Mouse (Mus musculus): Measurements from ENCODE around the gene Espl1.

The Espl1 gene

DNA sequence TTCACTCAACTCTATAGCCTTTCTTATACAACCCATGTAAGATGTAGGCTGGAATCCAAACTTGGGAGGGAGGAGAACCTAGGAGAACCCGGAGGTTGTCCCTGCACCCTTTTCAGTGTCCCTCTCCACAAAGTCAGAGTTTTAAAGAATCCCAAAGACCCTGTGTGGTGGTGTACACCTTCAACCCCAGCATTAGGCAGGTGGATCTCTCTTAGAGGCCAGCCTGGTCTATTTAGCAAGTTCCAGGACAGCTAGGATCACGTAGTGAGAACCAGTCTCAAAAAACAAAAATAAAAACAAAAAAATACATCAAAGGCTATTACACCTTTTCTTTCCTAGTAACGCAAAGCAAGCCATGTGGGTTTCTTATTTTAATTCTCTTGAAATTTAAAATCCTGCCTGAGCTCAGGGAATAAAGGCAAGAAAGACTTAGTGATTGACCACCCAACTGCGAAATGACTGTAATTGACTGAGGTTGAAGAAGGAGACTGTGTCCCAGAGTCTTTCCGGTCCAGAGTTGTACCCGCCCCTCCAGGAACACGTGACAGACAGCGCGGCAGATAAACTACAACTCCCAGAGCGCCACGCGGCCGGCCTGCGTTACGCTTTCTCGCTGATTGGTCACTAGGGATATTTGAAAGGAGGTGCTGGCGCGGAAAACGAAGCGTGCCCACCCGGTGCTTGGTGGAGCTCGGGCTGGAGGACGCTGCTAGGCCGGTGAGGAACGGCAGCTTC lies at the start of gene Espl1:
Gene Espl1 (plus strand): TSS at position 634 of the 735 bp plus-strand sequence.
- peak; percentile 99 for DNase-seq (ENCODE audit: low spot score)

DNA sequence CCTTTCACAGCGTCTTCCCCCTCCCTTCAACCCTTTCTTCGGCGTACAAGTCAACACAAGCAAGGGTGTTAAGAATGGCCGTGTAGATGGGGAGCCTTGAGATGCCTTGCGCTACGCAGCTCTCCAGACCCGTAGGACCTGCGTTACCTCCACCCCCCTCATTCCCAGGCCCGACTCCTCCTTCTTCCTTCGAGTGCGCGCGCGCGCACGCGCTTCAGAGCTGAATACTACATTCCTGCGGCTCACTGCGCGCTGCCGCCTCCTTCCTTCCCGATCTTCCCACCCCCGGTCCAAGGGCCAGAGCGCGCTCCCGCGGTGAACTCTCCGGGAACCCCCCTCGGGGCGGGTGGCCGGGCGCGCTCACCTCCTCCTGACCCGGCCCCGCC lies 49.2 kb upstream of the Espl1 start:
- DNase-seq (ENCODE audit: low spot score) = peak; percentile 97

DNA sequence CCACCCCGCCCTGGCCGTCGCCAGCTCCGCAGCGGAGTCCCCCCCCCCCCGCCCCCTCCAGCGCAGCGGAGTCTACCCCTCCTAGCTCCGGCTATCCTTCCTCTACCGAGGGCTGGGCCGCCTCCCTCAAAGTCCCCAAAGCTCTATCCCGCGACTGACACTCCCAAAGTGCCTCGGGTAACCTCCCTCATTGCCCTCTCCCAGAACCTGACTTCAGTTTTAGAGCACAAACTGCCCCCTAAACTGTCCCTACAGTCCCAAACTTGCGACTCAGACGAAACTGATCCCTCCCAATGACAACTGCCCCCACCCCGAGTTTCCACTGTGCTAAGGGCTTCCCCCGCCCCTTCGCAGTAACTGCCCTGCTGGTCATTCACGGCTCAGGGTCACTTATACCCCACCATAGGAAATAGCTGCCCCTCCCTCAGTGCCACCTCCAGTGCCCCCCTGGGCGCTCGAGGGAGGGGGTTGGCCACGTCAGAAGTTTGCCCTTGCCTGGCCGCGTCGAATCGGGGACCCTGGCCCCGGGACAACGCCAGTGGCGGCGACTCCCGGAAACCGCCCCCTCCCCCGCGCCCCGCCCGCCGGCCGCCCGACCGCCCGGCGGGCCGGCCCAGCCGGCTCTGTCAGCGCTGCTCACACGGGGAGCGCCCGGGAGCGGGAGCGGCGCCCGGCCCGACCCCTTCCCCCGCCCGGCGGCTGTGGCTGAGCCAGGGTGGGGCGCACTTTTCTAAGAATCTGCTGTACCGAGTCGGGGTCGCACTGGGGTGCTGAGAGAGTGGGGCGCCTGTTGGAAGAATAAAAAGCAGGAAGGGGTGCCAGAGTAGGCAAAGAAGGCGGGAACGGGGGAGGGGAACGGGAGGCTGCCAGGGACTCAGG lies 48.6 kb upstream of the Espl1 start:
- DNase-seq (ENCODE audit: low spot score) = peak; percentile 81

DNA sequence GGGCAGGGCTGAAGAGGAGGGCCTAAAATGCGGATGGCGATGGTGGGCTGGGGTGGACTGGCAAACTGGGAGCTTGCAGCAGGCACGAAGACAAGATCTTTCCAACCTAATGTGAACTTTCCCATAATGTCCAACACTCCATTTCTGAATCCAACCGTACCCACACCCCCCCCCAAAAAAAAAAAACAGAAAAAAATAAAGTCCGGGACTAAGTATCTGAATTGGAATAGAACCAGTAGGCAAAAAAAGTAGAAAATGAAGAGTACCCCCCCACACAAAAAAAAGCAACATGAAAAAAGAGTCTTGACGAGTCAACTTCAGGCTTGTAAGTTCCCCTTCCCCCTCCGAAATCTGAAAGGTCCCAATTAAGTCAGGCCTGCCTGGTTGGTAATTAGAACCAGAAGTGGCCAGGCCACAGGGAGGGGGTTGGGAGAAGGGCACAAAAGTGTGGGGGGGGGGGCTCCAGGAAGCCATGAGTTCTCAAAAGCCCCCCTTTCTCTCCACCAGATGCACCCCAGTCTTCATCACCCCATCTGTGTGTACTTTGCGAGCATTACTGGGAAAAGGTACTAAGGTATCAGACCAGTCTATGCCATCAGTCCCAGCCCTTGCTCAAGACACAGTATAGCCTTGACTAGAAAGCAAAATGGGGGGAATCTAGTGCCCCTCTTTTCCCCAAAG lies 47.8 kb upstream of the Espl1 start:
- peak; percentile 74 for DNase-seq (ENCODE audit: low spot score)

DNA sequence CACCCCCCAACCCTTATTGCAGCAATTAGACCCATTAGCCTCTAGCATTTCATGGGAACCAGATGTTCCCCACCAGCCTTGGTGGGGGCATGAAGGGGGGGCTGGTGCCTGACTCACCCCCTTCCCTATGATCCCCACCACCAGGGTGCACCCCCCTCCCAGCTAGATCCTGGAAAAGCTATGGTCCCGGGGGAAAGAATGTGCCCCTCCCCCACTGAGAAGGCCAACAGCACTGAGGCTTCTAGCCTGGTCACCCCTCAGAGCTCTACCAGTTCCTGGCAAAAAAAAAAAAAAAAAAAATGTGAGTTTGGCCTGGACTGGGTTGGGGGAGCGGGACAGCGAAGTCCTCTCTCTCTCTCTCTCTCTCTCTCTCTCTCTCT lies 47.3 kb upstream of the Espl1 start:
- DNase-seq (ENCODE audit: low spot score) = peak; percentile 73

DNA sequence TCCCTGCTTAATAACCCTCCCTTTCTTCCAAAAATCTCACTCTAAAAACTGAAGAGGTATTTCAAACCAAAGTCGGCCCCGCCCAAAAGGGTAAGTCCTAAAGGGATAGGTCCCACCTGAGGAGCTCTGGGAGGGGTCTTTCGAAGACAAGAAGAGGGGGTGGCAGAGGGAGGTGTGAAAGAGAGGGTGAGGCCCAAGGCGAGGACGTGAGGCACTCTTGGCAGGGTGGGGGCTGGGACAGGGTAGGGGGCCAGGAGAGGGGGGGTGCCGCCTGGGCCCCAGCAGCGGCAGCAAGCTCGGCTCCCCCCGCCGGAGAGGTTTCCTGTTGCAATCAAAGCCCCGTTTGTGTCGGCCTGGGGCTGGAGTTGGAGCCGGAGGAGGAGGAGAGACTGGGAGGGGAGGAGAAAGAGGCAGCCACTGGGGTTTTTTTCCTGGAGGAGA lies 46.8 kb upstream of the Espl1 start:
- peak; percentile 68 for DNase-seq (ENCODE audit: low spot score)

DNA sequence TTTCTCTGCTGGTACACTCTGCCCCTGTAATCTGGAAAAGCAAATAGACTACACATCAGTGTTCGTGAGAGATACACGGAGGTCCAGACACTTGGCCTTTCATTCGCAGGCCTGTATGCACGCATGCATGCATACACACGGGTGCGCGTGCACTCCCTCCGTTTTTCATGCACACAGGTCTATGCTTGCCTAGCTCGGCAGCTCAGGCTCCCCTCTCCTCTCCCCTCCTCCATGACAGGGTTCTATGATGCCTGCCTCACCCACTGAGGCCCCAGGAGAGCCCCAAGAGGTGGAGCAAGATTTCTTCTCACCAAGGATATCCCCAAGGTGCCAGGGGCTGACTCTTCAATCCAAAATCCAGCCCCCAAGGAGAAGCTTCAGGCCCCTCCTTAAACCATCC lies 46.1 kb upstream of the Espl1 start:
- no peak for DNase-seq (ENCODE audit: low spot score)

DNA sequence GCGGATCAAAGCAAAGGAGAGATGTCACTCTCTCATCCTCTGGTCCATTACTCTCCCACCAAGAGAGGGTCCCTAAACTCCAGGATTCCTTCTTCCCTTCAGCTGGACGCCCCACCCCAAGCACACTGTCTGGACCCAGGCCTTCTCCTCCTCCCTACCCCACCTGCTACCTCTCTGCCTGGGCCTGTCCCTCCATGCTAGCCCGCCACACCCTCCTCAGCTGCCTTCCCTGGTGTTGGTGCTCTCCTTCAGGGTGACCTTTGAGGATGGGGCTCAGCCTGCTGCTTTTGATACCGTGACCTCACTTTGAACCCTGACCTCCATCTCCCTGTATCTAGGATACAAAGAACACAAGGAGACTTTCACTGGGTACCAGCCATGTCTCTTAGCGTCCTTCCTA lies 45.5 kb upstream of the Espl1 start:
- DNase-seq (ENCODE audit: low spot score) = no peak

DNA sequence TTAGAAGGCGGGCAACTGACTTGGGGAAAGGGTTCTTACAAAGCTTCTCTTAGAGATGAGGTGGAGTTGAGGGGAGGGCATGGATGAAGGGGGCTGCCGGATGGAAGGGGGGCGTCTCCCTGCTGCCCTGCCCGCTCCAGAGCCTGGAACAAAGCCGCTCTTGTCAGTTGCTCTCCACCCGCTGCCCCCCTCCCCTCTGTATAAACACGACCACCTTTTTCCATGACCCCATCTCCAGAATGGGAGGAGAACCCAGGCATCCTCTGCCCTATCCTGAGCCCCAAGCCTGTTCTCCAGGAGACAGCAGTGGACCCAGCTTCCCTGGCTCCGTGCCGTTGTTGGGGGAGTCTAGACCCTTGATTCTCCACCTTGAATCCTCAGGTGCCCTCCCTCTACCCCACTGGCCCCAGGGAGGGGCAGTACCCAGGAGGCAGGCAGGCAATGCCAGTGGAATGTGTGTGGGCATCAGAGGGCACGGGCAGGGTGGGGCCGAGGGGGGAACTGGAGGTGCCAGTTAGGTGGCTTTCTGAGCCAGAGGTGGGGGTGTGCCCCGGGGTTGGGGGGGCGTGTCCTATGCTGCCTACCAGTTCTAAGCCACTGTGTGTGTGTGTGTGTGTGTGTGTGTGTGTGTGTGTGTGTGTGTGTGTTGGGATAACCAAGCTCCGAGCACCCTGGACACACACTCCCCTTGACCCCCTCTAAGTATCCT lies 40.4 kb upstream of the Espl1 start:
- no peak for DNase-seq (ENCODE audit: low spot score)

DNA sequence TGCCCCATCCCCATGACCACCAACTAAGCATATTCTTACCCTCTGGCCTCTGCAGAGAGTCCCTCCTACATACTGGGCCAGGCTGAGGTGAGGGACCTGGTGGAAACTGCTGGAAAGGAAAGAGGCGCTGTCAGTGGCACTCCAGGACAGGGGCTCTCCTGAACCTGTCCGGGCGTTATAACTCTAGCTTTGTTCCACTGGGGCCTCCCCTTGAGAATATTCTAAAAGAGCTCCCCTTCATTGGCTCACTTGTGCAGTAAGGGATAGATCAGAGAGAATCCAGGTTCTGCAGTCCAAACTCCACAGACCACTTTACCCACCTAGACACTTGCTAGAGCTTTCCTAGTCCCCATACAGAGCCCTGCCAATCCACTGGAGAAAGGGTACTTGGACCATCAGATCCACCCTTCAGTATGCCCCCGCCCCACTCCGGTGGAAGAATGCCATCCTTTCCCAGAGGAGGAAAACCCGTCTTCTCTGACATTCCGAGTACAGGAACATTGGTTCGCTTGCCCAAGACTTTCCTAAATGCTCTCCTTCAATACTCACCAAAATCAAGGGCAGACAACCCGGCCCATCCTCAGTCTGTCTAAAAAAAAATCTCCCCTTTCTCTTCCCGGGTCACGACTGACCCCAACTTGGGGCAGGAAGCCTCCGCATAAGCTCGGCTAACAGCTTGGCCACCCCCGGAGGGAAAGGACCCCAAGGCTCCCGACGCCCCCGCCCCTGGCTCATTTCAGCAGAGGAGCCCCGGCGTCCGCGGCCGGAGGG lies 39.5 kb upstream of the Espl1 start:
- no peak for DNase-seq (ENCODE audit: low spot score)

DNA sequence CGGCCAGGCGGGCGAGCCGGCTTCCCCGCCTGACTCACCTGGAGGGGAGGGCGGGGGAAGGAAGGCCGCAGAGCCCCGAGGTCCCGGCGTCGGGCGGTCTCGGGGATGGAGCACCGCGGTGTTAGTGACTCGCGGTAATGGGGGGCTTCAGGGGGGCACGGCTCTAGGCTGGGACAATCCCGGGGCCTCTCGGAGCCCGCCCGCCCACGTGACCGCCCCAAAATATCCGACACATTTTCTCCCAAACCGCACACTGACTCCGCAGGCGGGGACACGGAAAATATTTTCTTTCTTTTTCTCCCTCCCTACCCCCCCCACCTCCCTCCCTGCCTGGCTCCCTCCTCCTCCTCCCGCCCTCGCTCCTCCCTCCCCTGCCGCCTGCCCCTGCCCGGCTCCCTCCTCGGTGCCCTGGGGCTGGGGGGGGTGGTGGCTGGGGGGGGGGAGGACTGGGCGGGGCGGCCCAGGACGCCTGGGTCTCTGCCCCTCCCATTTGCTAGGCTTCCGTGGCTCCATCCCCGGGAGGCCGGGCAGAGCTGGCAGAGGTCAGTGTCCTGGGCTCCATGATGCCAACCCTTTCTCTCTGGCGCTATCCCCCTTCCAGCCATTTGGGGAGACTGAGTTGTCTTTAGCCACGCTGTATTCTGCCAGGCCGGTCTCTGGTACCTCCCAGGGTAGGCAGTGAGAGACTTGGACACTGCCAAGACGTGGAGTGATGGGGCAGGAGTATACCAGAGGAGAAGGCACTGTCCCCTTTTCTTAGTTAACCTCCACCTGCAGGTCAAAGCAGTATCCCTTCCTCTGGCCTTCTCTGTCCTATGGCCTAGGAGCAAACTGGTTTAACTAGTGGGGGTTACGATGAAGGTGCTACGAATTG lies 38.6 kb upstream of the Espl1 start, which contains the start of gene Rarg:
Gene Rarg (minus strand): TSS at position 316 of the 874 bp plus-strand sequence.
- peak; percentile 56 for DNase-seq (ENCODE audit: low spot score)

DNA sequence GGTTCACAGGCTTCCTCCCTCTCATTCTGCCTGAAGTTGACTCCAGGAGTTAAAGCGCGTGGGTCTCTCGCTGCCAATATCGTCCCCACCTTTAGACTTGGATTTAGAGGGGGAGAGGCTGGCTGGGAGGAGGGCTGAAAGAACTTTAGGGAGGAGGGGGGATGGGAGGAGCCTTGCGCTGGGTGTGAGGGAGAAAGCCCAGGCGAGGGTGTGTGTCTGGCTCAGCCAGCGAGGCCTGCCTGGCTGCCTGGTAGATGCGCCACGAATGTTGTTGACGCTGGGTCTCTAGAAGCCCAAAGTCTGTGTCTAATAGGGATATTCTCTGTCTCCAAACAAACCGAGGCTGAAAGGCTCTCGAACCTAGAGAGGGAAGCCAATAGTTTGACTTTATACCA lies 38.0 kb upstream of the Espl1 start:
- DNase-seq (ENCODE audit: low spot score) = peak; percentile 73

DNA sequence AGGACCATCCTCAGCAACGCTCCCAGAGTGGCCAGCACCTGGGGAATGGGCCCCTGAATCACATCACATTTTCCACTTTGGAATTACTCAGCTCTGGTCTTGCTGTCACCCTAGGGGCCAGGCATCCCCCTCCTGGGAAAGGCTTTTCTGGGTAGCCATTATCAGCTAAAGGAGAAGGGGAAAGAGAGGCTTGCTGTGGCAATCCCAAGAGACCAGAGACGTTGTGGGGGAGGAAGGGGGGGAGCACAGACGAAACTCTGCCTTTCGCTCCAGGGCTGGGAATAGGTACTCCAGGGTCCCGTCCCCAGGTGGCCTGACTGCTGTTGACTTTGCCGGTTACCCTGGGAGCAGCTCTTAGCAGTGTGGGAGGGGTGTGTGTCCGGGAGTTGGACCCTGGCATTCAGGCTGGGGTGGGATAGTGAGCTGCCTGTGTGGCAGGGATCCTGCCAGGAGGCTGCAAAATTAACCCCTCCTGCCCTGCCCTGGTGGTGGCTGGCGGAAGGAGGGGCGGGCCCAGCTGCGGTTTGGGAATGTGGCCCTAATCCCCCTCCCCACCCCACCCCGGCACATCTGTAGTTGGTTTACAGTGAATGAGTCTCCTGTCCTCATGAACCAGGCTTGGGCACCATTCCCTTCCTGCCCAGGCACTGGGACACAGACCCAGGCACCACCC lies 37.3 kb upstream of the Espl1 start:
- peak; percentile 40 for DNase-seq (ENCODE audit: low spot score)

DNA sequence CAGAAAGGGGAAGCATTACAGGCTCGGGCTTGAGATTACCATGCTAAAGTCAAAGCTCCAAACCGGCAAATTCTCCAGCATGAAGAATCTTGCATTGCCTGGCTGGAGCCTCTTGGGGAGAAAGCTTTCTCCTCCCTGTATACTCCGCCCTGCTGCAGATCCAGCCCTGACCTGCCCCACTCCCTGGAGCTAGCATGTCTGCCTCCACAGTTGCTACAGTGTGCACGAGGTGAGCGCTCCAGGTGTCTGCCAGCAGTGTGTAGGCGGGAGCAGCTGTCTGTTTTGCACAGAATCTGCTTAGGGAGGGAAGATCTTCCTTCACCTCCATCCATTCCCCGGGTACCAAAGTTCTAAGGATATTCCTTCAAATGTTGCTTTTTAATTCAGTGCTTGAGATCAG lies 33.5 kb upstream of the Espl1 start:
- DNase-seq (ENCODE audit: low spot score) = no peak

DNA sequence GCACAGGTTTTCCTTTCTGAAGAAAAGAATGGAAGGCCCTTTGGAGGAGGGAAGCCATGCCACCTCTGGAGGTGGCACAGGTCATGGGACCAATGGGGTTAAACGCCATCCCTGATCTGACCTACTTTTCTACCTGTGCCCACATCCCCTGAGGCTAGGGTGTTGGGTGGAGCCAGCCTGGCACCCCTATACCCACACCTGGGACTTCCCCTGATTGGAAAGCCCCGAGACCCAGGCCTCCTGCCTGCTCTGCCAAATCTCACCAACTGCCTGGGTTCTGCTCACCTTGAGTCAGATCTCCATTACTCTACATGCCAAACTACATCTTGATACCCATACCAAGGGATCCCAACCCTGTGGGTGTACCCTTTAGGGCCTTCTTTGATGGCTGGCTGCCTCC lies 33.0 kb upstream of the Espl1 start:
- DNase-seq (ENCODE audit: low spot score) = no peak

DNA sequence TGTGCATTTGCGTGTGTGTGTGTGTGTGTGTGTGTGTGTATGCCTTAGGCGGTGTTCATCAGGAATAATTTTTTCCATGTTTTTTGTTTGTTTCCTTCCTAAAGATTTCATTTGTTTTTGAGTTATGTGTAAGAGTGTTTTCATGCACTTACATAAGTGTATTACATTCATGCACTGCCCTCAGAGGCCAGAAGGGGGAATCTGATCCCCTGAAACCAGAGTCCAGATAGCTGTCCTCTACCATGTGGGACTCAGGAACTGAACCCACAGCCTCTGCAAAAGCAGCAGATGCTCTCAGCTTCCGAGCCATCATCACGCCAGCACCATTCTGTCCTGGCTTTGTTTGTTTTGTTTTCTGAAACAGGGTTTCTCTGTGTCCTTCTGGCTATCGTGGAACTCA lies 30.5 kb upstream of the Espl1 start:
- no peak for DNase-seq (ENCODE audit: low spot score)

DNA sequence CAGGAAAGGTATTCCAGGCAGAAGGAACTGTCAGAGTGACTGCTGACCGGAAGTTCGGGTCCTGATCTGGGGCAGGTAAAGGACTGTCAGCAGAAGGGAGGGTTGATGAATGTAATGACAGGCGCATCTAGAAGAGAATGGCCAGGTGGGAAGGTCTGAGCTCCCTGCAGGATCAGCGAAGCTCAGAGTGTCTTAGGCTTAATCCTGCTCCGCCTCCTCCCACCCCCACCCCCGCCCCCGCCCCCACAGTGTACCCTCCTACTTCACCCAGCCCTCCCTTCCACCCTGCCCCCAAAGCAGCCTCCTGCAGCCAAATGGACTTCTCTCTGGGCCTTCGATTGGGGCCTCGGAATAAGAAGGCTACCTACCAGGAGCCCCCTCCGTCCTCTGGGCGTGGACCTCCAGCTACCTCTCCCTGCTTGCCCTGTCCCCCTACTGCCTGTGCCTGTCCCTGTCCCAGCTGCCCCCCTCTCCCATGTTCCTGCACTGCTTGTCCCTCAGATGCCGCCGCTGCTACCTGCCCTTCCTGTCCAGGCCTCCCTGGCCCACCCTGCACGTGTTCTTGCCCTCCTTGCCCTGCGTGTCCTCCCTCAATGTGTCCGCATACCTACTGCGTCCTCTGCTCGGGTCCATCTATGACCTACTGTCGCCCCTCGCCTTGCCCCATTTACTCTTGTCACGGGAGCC lies 25.6 kb upstream of the Espl1 start, which contains the start of gene Gm9918:
Gene Gm9918 (plus strand): TSS at position 290 of the 687 bp plus-strand sequence.
- DNase-seq (ENCODE audit: low spot score) = no peak

DNA sequence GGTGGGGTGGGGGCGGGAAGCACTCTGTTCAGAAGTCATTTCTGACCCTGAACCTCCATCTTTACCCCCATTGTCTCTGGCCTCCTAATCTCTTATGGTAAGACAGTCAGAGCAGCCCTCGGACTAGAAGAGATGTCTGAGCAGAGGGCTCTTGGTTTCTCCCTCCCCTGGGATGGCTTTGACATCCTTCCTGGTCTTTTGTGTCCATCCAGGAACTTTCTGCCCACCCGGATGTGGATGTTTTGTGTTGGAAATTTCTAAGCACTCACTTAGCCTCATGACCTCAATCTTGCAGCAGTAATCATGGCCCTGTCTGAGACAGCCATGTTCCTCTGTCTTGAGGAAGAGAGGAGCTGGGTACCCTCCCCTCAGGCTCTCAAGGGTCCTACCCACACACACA lies 24.6 kb upstream of the Espl1 start:
- no peak for DNase-seq (ENCODE audit: low spot score)
